Mouse (Mus musculus) common myeloid progenitor, adult 5-6 weeks (primary cell): ENCODE measurements around the gene Dpf3. TPM values are rescaled to one million over a fixed set of nuclear protein-coding genes. Genes with fewer than 3 reads are reported as not detected.

Source experiments
- ATAC-seq: replicated peaks from 2 replicates; pipeline ENCODE4 v1.8.0; 2016; ENCODE audit warnings: low read depth, mild to moderate bottlenecking, moderate TSS enrichment, inconsistent platforms; ENCODE audit not compliant: poor library complexity, severe bottlenecking
- total RNA-seq: library from RNA; stranded (forward); fragments of 200-1000, 187-1606 nt; gene quantifications from 2 replicates; pipeline ENCODE4 v1.2.3, GENCODE M21; 2017

Gene Dpf3
- total RNA-seq = 13.3 and 22.0 TPM in 2 replicates

DNA sequence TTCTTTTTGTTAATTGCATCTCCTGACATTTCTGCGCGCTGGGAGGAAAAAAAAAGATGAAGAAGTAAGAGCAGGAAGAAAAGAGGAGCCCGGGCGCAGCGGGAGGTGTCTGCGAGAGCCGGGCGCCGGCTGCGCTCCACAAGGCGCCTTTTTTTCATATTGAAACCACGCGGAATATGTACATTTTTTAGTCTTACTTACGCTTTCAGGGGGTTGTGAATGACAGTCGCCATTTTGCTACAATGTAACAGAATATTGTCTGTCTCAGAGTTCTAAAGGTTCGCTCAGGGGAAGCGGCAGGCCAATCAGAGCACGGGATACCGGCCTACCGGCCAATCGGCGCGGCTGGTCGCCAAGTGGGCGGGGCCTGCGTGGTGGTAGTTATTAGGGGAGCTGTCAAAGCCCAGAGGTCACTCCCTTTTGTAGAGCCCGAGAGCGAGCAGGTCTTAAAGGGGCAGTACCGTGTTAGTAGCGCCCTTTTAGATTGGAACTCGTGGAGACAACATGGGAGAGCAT is at the start of gene Dpf3:
TSS of gene Dpf3 (minus strand) at position 241 of the 516 bp plus-strand sequence.
- peak; percentile 92 for ATAC-seq

DNA sequence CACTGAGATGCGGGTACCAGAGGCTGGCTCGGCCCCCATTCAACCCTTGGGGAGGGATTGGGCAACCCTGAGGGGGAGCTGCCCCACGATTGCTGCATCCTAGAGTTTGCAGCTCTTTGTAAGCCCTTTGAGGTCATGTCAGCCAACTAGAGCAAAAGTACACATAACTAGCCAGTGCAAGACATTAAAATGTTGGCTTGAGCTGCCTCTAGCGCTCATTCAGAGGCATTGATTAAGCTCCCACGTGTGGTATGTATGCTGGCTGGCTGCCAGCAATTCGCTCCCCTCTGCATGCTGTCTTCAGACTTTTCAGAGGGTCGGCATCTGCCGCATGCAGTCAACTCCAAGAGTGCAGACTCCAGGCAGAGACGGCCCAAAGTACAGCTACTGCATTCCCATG is 48.5 kb upstream of the Dpf3 start:
- ATAC-seq = no peak

DNA sequence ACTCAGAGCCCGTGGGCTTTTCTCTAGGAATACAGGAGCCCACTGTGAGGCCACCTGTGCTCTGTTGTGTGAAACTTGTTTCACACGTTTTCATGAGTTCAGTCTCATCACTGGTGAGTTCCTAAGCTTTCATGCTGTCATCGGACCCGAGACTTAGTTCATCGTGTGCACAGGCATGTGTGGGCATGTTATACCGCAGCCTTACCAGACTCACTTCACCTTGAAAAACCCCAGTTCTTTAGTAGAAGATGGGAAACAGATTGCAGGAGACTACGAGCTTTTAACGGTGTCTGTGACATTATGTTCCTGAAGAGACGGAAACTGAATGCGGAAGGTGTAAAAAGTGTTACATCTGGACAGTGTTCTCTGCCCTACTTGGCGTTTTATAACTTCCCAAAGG is 47.9 kb upstream of the Dpf3 start:
- ATAC-seq = no peak

DNA sequence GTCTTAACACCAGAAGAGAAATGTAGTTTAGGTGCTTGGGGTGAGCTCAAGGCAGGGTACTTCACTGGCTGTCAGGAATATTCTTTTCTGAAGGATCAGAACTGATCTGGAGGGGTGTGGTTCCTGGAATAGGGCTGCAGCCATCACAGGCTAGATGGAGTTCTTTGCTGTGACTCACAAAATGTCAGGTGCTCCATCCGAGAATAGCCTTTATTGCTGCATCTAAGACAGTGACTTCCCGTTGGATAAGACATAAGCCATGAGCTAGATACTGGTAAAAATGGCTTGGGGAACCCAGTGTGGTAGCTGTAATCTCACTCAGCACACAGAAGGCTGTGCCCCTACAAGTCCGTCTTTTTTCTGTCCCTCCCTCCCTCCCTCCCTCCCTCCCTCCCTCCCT is 46.7 kb upstream of the Dpf3 start:
- ATAC-seq = no peak

DNA sequence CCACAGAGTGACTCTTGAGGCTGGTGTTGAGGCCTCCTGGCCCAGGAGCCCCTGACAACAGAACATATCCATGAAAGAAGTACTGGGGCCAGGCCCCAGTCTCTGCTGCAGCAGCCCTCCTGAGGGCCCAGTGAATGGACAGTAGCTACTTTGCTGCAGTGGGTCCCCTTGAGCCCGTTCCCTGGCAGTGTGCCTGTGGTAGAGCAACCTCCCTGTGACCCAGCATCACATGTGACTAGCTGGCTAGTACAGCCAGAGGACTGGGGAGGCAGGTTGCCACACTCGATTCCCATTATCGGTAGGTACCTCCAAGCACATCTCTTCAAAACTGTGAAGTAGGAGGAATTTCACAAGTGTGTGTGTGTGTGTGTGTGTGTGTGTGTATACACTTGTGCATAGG is 45.5 kb upstream of the Dpf3 start:
- ATAC-seq = no peak

DNA sequence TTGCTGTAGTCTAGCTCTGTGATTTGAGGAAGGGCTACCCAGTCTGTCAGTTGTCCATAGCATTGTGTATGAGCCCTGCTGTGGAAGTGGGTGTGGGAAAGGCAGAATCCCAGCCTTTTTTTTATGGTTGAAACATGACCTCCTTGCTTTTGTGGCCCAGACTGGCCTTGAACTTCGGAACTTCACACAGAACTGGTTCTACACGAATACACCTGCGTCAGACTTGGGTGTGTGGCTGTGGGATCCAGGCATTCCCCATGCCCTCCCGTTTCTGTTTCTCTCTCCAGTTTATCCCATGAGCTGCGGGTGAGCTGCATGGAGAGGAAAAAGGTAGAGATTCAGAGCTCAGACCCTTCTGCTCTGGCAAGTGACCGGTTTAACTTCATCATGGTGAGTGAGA is 44.5 kb upstream of the Dpf3 start:
- no peak for ATAC-seq

DNA sequence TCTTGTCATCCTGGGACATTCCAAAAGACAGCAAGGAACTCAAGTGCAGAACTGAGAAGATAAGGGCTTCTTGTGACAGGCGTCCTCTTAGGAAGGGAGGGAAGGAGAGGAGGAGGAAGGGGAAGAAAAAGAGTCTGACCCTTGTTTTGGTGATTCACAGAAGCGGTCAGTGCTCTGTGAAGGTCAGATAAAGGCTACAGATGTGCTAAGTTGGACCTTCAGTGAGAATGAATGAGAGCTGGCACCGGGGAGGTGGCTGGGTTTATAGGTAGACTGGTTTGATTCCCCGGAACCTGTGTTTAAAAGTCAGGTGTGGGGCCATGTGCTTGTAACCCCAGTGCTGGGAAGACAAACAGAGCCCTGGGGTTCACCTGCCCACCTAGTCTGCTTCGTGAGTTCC is 41.1 kb upstream of the Dpf3 start:
- ATAC-seq = no peak

DNA sequence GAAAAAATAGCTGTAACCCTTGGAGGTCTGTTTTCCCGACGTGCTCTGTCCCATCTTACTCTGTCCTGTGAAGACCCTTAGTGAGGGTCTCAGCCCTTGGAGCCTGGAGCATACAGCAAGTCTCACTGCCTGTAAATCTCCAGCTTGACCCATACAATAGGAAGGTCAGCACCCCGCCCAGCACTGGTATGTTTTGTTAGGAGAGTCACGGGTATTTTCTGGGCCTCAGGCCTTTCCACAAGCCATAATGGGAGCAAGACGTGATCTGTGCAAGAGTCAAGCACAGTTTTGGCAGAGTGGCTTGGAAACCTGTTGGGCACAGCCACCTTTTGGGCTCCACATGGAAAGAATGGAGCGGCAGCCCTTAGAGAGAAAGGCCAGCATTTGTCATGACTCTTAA is 40.3 kb upstream of the Dpf3 start:
- ATAC-seq = no peak

DNA sequence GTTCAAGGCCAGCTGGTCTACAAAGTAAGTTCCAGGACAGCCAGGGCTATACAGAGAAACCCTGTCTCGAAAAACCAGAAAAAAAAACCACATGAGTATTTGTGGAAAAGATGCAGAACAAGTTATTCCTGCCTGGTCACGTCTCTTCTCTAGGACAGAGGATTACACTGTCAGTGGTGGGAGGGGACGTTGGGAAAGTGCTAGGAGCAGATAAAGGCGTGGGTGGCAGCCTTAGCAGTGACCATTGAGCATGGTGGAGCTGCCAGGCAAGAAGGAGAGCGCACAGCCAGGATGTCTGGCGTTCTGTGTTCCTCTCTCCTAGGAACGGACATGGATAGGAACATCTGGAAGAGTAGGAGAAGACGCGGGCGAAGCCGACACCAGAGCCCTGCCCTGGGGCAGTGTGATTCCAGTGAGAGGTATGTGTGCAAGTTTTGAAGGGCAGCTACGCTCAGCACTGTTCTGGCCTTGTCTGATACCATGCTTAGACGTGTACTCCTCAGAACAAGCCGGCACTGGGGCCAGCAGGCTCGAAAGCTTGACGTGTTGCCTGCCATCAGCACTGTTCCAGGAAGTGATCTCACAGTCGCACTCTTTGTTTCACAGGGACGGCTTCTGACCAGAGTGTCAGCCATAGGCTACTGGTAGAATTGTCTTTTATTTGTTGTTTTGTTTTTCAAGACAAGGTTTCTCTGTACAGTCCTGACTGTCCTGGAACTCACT is 38.5 kb upstream of the Dpf3 start:
- ATAC-seq = no peak

DNA sequence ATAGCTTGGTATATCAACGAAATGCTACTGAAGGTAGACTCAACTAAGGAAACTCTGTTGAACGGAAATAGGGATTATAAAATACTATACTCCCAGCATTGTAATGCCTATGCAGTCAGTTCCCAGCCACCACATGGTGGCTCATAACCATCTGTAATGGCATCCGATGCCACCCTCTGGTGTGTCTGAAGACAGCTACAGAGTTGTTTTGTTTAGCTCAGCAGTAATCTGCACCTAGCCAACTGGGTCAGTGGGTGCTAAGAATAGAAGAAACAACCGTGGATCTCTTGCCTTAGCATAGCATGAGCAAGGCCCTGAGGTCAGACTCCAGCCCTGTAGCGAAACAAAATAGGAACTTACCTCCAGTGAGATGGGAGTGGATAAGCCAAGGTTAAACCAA is 36.8 kb upstream of the Dpf3 start:
- no peak for ATAC-seq

DNA sequence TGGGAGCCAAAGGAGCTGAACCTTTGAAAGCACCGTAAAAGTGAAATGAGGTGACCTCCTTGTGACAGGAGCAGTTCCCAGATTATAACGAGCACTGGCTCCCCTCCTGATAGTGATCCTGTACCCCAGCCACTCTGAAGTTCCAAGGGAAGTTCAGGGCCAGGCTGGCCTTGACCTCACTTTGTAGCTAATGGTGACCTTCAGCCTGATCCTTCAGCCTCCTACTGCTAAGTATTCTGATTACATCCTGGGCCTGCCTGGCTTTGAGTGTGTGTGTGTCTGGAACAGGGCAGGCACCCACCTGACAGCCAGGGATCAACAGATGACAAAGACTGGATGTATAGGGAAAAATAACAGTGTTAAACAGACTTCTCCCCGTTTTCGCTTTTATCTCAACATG is 36.4 kb upstream of the Dpf3 start:
- no peak for ATAC-seq

DNA sequence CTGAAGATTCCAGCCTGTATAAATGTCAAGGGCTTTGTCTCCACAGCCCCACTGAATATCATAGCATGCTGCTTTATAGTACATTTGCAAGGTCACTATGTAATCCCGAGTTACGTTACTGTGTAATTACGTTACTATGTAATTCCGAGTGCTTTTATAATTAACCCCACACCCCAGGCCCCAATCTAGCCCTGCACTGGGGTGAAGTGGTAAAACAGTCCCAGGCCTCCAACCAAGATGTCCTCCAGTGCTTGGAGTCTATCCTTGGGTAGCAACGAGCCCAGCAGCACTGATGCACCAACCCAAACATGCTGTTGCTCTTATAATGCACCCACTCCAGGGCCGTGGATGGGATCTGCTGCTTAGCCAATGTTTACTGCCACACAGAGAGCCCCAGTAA is 35.5 kb upstream of the Dpf3 start:
- no peak for ATAC-seq

DNA sequence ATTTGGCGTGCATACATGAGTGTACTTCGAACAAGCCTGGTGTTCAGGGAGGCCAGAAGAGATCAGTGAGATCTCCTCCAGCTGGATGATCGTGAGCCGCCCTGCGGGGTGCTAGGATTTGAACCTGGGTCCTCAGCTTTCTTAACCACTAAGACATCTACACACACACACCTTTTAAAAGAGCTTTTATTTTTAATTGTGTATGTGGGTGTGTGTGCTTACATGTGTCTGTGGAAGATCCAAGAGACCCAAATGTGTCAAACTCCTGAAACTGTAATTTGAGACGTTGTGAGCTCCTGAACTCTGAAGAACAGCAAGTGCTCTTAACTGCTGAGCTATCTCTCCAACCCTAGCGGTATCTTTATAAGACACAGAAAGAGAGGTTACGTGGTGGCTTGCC is 33.6 kb upstream of the Dpf3 start:
- no peak for ATAC-seq

DNA sequence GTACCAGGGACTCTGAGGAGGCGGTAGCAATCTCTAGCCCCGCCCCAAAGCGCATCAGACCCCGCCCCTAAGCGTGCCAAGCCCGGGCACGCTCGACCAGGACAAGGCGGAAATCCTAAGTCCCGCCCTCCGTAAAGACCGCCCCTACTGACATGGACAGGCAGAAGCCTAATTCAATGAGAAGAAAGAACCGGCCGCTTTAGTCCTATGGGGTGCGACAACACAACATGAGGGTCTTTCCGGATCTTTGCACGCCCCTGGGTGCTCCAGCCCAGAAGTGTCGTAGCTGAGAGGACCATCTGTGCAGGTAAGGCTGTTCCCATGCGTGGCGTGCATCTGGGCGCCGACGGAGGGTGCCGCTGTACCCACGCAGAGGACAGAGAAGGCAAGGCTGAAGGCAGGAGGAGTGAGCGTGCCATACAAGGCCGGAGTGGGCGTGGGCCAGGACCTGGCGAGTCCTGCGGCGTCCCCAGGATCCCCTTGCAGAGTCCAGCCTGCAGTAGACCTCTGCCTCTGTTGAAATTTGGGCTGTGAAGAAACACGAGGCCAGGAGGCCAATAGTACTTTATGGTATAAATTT is 32.9 kb upstream of the Dpf3 start, which contains the start of gene Dcaf4:
TSS of gene Dcaf4 (plus strand) at position 156 of the 580 bp plus-strand sequence.
- peak; percentile 96 for ATAC-seq

DNA sequence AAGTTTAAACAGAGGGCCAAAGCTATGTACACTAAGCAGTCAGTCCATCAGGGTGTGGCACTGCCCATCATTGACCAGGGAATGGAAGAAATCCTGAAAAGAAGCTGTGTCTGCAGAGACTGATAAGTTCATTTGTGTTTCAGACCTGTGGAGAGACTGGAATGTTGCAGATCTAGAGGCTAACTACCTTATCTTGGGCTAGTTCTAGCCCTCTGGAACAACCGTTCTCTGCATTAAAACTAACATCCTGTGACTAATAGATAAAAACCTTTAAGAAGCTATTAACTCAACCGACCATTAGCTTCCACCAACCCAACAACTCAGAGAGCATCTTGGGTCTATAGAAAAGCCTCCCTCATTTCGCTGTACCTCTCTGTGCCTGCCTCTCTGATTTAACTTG is 30.1 kb upstream of the Dpf3 start:
- ATAC-seq = no peak

DNA sequence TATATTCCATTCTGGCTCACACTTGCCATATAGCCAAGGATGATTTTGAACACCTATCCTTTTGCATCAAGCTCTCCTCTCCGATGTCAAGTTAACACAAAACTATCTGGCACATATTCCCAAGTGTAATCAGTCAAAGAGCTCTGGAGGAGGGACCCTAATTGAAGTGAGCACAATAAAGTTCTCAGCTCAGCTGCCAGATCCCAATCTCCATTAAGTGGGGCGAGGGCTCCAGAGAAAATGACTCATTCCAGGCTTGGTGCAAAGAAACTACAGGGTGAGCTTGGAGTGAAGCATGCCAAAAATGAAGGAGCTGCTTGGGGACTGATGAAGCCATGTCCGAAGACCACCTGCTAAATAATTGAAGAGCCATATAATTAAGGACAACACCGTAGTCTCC is 26.7 kb upstream of the Dpf3 start:
- ATAC-seq = no peak

DNA sequence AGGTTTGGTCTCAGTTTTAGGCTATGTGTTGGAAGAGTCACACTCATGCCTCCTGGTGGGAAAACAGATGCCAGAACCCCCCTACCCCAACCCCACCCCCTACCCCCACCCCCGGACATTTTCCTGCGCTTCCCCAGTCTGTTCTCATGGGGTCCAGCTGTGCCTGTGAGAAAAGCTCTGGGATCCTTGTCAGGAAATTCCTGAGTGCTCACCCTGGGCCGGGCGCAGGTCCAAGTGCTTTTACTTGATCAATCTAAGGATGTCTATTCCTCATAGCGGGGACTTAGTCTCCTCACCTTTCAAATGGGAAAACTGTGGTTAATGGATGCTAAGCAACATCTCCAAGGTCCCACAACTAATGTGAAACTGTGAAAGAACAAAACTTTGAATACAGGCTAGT is 25.7 kb upstream of the Dpf3 start:
- ATAC-seq = no peak

DNA sequence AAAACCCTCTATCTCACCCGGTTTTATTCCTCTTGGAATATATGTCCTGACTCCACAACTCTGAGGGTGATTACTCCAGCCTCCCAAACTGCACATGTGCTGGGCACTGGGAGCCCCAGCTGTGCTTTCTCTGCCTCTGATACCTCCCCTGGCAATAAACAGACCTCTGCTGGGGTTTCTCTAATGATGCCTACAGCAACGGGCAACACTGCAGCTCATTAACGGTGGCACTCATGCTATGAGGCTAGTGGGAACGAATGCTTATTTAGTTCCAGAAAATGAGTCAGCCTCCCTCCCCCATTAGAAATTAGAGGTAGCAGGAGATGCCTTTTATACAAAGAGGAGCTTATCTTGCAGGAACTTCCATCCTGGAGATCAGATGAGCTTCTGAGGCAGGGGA is 25.3 kb upstream of the Dpf3 start:
- no peak for ATAC-seq

DNA sequence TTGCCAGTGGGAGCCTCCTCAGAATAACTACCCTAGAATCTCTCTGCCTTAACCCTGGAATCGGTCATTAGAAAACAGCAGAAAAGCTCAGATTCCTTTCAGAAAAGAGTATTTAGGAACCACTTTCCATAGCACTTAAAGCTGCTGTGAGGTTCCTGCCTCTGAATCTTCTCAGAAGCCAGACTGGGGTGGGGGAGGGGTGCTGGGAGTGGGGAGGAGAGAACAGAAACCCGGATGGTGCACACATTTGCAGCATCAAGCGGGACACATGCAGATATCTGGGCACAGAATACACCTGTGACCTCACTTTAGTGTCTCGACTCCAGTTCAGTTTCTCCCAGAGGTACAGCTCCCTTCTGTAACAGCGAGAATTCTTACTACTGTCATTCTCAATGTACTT is 23.1 kb upstream of the Dpf3 start:
- ATAC-seq = no peak

DNA sequence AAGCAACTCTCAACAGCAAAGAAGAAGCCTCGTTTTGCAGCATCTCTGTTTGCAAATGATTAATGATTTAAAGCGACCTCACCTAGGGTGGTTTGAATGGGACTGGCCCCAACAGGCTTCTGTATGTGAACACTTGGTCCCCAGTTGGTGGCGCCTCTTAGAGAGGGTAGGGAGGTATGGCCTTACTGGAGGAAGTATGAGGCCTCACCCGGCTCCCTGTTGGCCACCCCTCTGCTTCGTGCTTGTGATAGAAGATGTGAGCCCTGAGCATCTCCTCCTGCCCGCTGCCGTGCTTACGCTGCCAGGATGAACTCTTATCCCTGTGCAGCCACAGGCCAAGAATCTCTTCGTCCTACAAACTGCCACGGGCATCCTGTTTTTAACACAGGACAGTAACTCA is 19.0 kb upstream of the Dpf3 start:
- ATAC-seq = no peak

DNA sequence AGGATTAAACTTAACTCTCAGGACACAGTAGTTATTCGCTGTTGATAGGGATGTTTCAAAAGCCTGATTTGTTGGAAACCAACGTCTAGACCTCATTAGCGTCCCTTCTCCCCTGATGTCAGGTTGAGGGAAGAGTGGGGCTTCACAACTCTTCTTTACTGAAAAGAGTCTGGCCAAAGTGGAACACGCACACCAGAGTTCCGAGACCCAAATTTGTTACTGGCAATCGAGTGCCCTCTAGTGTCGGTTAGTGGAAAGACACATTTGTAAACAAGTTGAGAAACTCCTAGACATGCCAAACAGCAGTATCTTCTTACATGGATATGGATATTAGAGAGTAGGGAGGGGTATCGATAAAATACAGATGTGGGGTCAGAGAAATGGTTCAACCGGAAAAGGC is 14.7 kb upstream of the Dpf3 start:
- ATAC-seq = peak; percentile 87

DNA sequence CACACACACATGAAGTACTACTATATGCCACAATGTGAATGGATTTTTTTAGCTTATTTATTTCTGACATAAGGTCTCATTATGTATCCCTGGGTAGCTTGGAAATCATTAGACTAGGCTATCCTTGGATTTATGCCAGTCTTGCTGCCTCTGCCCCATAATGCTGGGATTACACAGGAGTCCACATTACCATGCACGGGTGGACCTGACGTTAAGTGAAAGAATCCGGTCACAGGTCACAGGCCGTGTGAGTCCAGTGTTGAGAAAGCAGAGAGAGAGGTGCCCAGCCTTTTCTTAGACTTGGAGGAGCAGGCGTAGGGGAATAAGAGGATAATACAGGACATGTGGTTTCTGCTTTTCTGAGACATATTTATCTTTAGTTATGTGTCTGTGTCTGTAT is 11.7 kb upstream of the Dpf3 start:
- no peak for ATAC-seq
